Mouse (Mus musculus) olfactory bulb, adult 2 months (tissue): ENCODE results near the gene Unc13a.

Experiments
- CTCF ChIP-seq: fragments of 200-500 bp; IDR thresholded peaks from 2 replicates; pipeline ENCODE4 v1.5.1; 2012; ENCODE audit warnings: low read depth, mild to moderate bottlenecking, low read length, moderate library complexity; ENCODE audit not compliant: insufficient read depth
- POLR2A ChIP-seq: fragments of 200-500 bp; IDR thresholded peaks from 2 replicates; pipeline ENCODE4 v1.6.1; 2012; ENCODE audit warnings: mild to moderate bottlenecking, low read depth, low read length, moderate library complexity; ENCODE audit not compliant: insufficient read depth

DNA sequence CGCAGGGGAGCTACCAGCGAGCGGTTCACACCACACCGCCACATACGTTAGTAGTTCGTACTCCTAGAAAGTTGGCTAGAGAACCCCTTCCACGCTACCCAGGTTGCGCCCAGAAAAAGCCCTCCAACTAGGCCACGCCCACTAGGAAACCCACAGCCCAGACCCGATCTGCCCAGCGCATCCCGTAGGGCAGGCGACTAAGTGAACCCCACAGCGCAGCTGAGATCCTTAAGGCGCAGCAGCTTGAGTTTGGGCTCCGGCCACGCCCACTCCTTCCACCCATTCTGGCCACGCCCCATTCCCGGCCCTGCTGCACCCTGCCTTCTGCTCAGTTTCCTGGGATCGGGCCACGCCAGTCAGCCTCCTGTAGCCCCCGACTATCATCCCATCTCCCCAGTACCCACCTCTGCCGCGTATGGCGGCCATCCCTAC is 41.8 kb downstream of the Unc13a start:
- TF ChIP-seq CTCF (no peak), POLR2A (no peak)
